Mouse (Mus musculus) heart, embryonic 16.5 days (tissue): ENCODE results near the gene Bloc1s6. TPM values are rescaled to one million over a fixed set of nuclear protein-coding genes. Genes with fewer than 3 reads are reported as not detected.

ENCODE experiments used
- ATAC-seq: fragments of 200-750 bp; cut with Nextera tagmentation; replicated peaks from 2 replicates; pipeline ENCODE4 v1.8.0; 2017; ENCODE audit warnings: moderate number of reproducible peaks; ENCODE audit not compliant: insufficient read depth, low FRiP score; ENCODE audit errors: extremely low read depth
- H3K27ac ChIP-seq: fragments of 300-500 bp; sonication (generic); 2 replicates; pipeline ENCODE4 v1.5.1; 2014; ENCODE audit warnings: mild to moderate bottlenecking, low read length, control low read depth, moderate library complexity
- H3K27me3 ChIP-seq: fragments of 300-500 bp; sonication (generic); 2 replicates; pipeline ENCODE4 v1.6.1; 2014; ENCODE audit warnings: low read length, mixed read lengths; ENCODE audit not compliant: control insufficient read depth, insufficient read depth
- H3K36me3 ChIP-seq: fragments of 300-500 bp; sonication (generic); 2 replicates; pipeline ENCODE4 v1.6.1; 2014; ENCODE audit not compliant: control insufficient read depth, insufficient read depth
- H3K4me1 ChIP-seq: fragments of 300-500 bp; sonication (generic); 2 replicates; pipeline ENCODE4 v1.6.1; 2014; ENCODE audit warnings: low read length, mixed read lengths; ENCODE audit not compliant: control insufficient read depth, insufficient read depth
- H3K4me2 ChIP-seq: fragments of 300-500 bp; sonication (generic); 2 replicates; pipeline ENCODE4 v1.6.1; 2014; ENCODE audit warnings: low read depth, mild to moderate bottlenecking, control low read depth, low read length
- H3K4me3 ChIP-seq: fragments of 300-500 bp; sonication (generic); 2 replicates; pipeline ENCODE4 v1.5.1; 2014; ENCODE audit warnings: mild to moderate bottlenecking, control low read depth, low read length
- H3K9ac ChIP-seq: fragments of 300-500 bp; sonication (generic); 2 replicates; pipeline ENCODE4 v1.6.1; 2014; ENCODE audit warnings: low read length, control low read depth
- H3K9me3 ChIP-seq: fragments of 300-500 bp; sonication (generic); replicated peaks from 2 replicates; pipeline ENCODE4 v1.6.1; 2016; ENCODE audit warnings: low read length; ENCODE audit not compliant: control insufficient read depth
- WGBS: fragments of 180-500 bp; shearing (Covaris S2); extraction: QIAGEN DNeasy Blood & Tissue Kit; methylation state at CpG from one replicate; pipeline ENCODE4 v1.1.7; 2014; 5-methylcytosine and 5-hydroxymethylcytosine counted together
- polyA plus RNA-seq: library from polyadenylated mRNA; unstranded; fragments of >200 nt; fragmentation: Nextera tagmentation; extraction: Ambion mirVana; gene quantifications from 2 replicates; pipeline ENCODE4 v1.2.1, GENCODE M21; 2015

Gene Bloc1s6
- 36.0 and 36.9 TPM in 2 replicates for polyA plus RNA-seq

DNA sequence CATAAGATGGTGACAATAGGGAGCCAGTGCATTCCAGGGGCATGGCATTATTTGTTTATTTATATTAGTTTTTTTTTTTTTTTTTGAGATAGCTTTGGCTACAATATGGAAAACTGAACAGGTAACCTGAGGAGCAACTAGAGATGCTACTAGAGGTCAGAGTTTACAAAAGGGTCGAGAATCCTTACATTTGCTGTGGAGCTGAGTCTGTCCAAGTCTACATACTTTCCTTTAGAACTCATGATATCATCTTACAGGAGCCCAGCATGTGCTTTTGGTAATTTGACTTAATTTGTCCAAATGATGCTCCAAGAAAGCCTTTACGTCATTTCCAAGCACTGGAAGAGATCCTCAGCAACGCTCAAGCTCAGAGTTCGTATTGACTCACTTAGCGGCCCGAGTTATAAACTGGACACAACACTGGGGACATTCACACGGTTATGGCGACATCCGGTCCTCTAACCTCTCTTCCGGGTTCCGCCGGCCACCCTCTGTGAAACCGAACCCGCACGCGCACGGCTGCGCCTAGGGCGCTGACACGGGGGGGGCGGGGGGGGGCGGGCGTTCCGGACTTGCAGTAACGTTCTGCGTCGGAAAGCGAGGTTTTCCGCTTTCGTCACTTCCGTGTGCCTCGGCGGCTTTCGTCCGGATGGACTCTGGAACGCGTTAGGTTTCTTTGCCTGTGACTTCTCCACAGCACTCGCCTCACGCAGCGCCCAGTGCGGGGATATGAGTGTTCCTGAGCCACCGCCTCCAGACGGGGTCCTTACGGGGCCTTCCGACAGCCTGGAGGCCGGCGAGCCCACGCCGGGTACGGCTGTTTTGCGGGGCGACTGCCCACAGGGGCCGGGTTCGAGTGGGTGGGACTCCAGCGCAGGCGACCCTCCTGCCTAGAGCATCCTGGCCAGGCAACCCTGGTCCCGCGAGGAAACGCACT, at the start of gene Bloc1s6:
Bloc1s6 (plus strand) TSS at position 610 of the 937 bp plus-strand sequence.
- peak; percentile 93 for ATAC-seq
- 0 out of 2 replicates have a peak, but pooled peaks cover 3% of the 10 kb centered on the region for H3K36me3 ChIP-seq
- peak within 1 kb of the TSS; percentile 74 for H3K27ac ChIP-seq
- H3K27me3 ChIP-seq = peaks cover 10% of the 10 kb centered on the region
- H3K9me3 ChIP-seq = no peaks in the 10 kb centered on the region
- H3K4me1 ChIP-seq = peaks cover 9% of the 10 kb centered on the region
- H3K4me3 ChIP-seq = peak within 1 kb of the TSS; percentile 66
- whole genome bisulfite sequencing = 1% methylated on average over 53 of the region's 59 CpGs
- H3K4me2 ChIP-seq = peak within 1 kb of the TSS; percentile 82
- H3K9ac ChIP-seq = peak within 1 kb of the TSS; percentile 85

DNA sequence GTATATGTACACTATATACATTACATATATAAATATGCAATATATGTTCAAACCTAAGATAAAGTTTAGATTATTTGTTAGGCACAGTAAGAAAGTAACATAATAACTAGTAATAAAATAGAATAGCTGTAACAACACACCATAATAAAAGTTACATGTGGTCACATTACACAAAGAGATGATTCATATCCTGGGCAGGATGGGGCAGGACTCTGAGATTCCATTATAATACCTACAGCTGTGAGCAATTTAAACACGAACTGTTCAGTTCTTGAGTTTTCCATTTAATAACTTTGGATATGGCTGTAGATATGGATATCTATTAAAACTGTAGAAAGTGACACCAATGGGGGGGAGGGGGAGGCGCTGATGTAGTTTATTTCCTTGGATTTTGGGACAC, 40.8 kb upstream of the Bloc1s6 start:
- Histone ChIP-seq H3K27me3 (no peaks in the 10 kb centered on the region), H3K9ac (no peak overlapping the region), H3K27ac (no peak overlapping the region), H3K9me3 (no peaks in the 10 kb centered on the region), H3K4me1 (peaks cover 10% of the 10 kb centered on the region), H3K4me3 (no peak overlapping the region), H3K4me2 (no peak overlapping the region), H3K36me3 (no peaks in the 10 kb centered on the region)
- WGBS = 82% methylated on average over 2 of the region's 2 CpGs
- no peak for ATAC-seq

DNA sequence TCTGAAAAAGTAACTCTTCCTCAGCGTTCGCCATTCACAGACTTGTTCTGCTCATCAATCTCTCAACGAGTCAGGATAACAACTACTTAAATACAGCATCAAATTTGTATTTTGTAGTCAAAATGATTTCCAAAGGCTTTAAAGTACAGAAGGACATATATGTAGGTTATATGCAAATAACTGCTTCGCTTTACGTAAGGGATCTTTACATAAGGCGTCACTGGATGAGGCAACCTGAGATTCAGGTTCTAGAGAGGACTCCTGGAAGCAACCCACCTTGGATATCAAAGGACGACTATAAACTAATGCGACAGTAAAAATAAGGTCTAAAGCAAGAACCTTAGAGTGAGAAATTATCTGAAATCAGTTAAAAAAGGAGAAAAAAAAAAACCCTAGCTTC, 37.3 kb upstream of the Bloc1s6 start:
- no peak overlapping the region for H3K27ac ChIP-seq
- WGBS = 72% methylated on average over 8 of the region's 8 CpGs

DNA sequence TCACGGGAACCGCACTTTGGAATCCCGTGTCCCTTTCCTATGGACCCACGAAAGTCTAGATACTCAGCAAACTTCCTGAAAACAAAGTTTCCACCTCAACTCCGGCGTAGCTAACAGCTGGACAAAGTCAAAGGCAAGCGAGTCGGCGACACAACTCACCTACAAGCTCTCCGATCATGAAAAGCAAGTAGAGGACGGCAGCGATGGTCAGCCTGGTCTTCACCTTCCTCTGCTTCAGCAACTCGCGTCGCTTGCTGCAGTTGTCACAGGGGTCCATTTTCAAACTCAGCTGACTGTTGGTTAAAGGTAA, 36.5 kb upstream of the Bloc1s6 start:
- WGBS = under 1% methylated on average over 15 of the region's 15 CpGs
- no peak; the same call in 1 of the 2 replicates for ATAC-seq
- H3K27ac ChIP-seq = peak overlapping the region; percentile 74

More for the DNA sequence above, 37.3 kb upstream of the Bloc1s6 start:
- Histone ChIP-seq H3K4me3 (peak overlapping the region; percentile 82), H3K9ac (peak overlapping the region; percentile 87), H3K4me2 (peak overlapping the region; percentile 92), H3K4me1 (peaks cover 12% of the 10 kb centered on the region), H3K9me3 (no peaks in the 10 kb centered on the region), H3K27me3 (no peaks in the 10 kb centered on the region), H3K36me3 (no peaks in the 10 kb centered on the region)
- no peak for ATAC-seq

DNA sequence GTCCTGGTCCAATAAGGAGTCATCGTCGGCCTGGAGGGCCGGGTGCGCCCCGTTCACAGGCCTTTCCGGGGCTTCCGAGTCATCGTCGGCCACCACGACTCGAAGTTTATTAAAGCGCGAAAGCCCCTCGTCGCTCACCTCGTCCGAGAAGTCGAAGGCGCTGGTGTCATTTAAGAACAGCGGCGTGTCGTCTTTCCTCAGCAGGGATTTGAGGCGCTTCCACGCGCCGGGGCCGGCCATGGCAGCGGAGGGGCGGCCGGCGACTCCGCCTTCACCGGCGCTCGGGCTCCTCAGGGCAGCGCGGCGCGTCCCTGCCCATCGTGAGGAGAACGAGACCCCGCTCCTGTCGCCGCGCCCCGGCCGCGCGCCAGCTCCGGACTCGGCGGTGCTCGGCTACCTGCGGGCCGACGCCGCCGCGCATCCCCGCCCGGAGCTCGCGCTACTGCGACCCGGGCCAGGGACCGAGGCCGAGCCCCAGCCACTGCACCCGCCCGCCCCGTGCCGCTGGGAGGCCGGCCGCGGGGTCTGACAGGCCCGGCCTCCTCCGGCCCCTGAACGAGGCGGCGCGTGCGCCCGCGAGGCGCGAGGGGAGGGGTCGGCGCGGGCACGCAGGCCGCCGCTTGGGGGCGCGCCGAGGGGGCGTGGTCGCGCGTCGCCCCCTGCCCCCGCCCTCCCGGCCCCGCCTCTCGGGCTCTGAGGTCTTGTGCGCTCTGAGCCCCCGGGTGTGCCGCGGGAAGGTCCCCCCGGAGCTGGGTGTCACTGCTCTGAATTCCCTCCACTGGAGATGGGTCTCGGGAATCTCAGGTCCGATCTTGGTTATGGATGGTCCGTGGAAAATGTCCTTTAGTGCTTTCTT, 35.9 kb upstream of the Bloc1s6 start, which contains the start of gene Slc30a4:
Slc30a4 (minus strand) TSS at position 483 of the 856 bp plus-strand sequence.
- Histone ChIP-seq H3K9ac (peak within 1 kb of the TSS; percentile 87), H3K4me2 (peak within 1 kb of the TSS; percentile 92), H3K4me3 (peak within 1 kb of the TSS; percentile 82), H3K27me3 (no peaks in the 10 kb centered on the region), H3K4me1 (peaks cover 12% of the 10 kb centered on the region), H3K27ac (peak within 1 kb of the TSS; percentile 74), H3K9me3 (no peaks in the 10 kb centered on the region), H3K36me3 (no peaks in the 10 kb centered on the region)
- peak; percentile 98 for ATAC-seq
- under 1% methylated on average over 93 of the region's 111 CpGs for WGBS

More for the DNA sequence above, 36.5 kb upstream of the Bloc1s6 start:
- Histone ChIP-seq H3K4me1 (peaks cover 12% of the 10 kb centered on the region), H3K9me3 (no peaks in the 10 kb centered on the region), H3K9ac (peak overlapping the region; percentile 87), H3K36me3 (no peaks in the 10 kb centered on the region), H3K4me3 (peak overlapping the region; percentile 82), H3K27me3 (no peaks in the 10 kb centered on the region), H3K4me2 (peak overlapping the region; percentile 92)

DNA sequence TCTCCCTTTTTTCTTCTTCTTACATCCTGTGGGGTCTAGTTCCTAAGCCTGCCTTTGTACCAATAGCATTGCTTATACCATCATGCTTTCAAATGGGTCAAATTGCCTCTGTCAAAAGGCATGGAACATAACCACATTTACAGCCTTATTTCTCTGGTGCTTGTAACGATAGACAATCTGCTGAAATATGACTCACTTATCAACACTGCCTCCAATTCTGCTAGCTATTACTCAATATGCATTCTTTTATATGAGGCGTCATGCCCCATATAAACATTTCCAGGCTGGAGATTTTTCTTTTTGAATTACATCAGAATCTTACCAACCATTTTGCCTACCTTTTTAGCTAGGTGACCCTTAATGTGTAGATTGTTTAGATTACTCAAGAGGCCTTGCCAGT, 33.7 kb upstream of the Bloc1s6 start:
- WGBS = 76% methylated on average over 2 of the region's 2 CpGs
- H3K4me3 ChIP-seq = no peak overlapping the region
- H3K27ac ChIP-seq = no peak overlapping the region
- H3K9ac ChIP-seq = no peak overlapping the region
- peaks cover 12% of the 10 kb centered on the region for H3K4me1 ChIP-seq
- H3K9me3 ChIP-seq = no peaks in the 10 kb centered on the region
- H3K27me3 ChIP-seq = no peaks in the 10 kb centered on the region
- no peaks in the 10 kb centered on the region for H3K36me3 ChIP-seq
- no peak for ATAC-seq
- H3K4me2 ChIP-seq = no peak overlapping the region

DNA sequence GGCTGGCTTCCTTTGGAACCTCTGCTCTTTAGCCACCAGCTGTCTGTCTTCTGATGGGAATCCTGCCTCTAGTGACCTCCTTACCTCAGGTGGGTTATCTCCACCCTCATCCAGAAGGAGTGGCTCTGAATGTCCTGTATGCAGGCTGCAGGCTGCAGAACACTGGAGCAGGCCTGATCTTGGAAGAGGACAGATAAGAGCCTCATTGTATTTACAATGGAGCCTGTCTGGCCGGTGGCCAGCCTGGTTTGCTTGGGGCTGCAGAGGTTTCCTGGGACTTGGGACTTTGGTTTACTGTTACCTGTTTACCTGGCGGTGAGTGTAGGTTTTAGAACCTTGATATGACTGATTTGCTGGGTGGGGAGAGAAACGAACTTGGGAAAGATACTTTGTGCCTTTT, 30.2 kb upstream of the Bloc1s6 start:
- H3K4me1 ChIP-seq = 0 out of 2 replicates have a peak, but pooled peaks cover 2% of the 10 kb centered on the region
- no peak overlapping the region for H3K4me2 ChIP-seq
- no peak overlapping the region for H3K4me3 ChIP-seq
- H3K27me3 ChIP-seq = no peaks in the 10 kb centered on the region
- H3K9ac ChIP-seq = no peak overlapping the region
- H3K9me3 ChIP-seq = no peaks in the 10 kb centered on the region
- WGBS = 53% methylated on average over 3 of the region's 3 CpGs
- no peak overlapping the region for H3K27ac ChIP-seq
- no peak for ATAC-seq
- no peaks in the 10 kb centered on the region for H3K36me3 ChIP-seq

DNA sequence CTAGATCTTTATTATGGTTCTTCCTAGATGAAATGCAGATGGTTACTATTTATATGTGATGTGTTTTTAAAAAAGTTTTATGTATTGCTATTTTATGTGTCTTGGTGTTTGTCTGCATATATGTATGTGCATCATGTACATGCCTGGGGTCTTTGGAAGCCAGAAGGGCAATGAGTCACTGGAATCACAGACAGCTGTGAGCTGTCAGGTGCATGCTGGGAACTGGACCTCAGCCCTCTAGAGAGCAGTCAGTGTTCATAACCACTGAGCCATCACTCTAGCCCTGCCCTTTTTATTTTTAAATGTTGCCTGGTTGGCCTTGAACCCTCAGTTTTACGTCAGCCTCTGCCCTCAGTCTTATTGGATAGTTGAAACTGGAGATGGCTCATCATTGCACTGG, 29.1 kb upstream of the Bloc1s6 start:
- Histone ChIP-seq H3K9ac (no peak overlapping the region), H3K27ac (no peak overlapping the region), H3K9me3 (no peaks in the 10 kb centered on the region), H3K4me2 (no peak overlapping the region), H3K36me3 (no peaks in the 10 kb centered on the region), H3K4me3 (no peak overlapping the region), H3K4me1 (no peaks in the 10 kb centered on the region), H3K27me3 (no peaks in the 10 kb centered on the region)
- WGBS = 65% methylated on average over 1 of the region's 1 CpGs
- ATAC-seq = no peak
